Mouse (Mus musculus) embryo, embryonic 11.5 days (tissue): ENCODE measurements around the gene Eepd1.
"Not testable (repeated sequence)": the region's sequence is repeated elsewhere in the genome, so short reads cannot be mapped to it uniquely, and the experiment has no call there.

Source experiments
- DNase-seq: peaks from one replicate; pipeline ENCODE4 v3.0.0-alpha.2; 2012; ENCODE audit warnings: low read depth, low spot score

Gene Eepd1

GRCm38 (mm10) chr9:25481344-25482095 is at the start of gene Eepd1:
Gene Eepd1, plus strand, starts transcription at chr9:25481547.
- peak; percentile 89 for DNase-seq

- DNase-seq, result no peak
Measured at GRCm38 (mm10) chr9:25438836-25439235, 42.5 kb upstream of the Eepd1 start.

GRCm38 (mm10) chr9:25440046-25440445 is 41.3 kb upstream of the Eepd1 start:
- DNase-seq, result not testable (repeated sequence)

GRCm38 (mm10) chr9:25442041-25442440 is 39.3 kb upstream of the Eepd1 start:
- no peak for DNase-seq

GRCm38 (mm10) chr9:25443029-25443428 is 38.3 kb upstream of the Eepd1 start:
- no peak for DNase-seq

- no peak for DNase-seq
Measured at GRCm38 (mm10) chr9:25443546-25443945, 37.8 kb upstream of the Eepd1 start.

GRCm38 (mm10) chr9:25450394-25450793 is 31.0 kb upstream of the Eepd1 start:
- no peak for DNase-seq

GRCm38 (mm10) chr9:25455027-25455426 is 26.3 kb upstream of the Eepd1 start:
- DNase-seq, result no peak

- DNase-seq, result no peak
Measured at GRCm38 (mm10) chr9:25460835-25461555, 20.4 kb upstream of the Eepd1 start.

GRCm38 (mm10) chr9:25464305-25464704 is 17.0 kb upstream of the Eepd1 start:
- no peak for DNase-seq

GRCm38 (mm10) chr9:25479392-25480020 is 1.8 kb upstream of the Eepd1 start:
- DNase-seq, result no peak

- no peak for DNase-seq
Measured at GRCm38 (mm10) chr9:25480676-25481075, 671 bp upstream of the Eepd1 start.

- no peak for DNase-seq
Measured at GRCm38 (mm10) chr9:25482322-25482998, 1.1 kb downstream of the Eepd1 start.

- DNase-seq, result no peak
Measured at GRCm38 (mm10) chr9:25482999-25483347, 1.6 kb downstream of the Eepd1 start.

GRCm38 (mm10) chr9:25483931-25484618 is 2.7 kb downstream of the Eepd1 start:
- no peak for DNase-seq

GRCm38 (mm10) chr9:25484619-25484986 is 3.3 kb downstream of the Eepd1 start:
- no peak for DNase-seq

- DNase-seq, result no peak
Measured at GRCm38 (mm10) chr9:25485006-25485405, 3.7 kb downstream of the Eepd1 start.

- no peak for DNase-seq
Measured at GRCm38 (mm10) chr9:25485406-25485805, 4.1 kb downstream of the Eepd1 start.

- DNase-seq, result no peak
Measured at GRCm38 (mm10) chr9:25486246-25486807, 5.0 kb downstream of the Eepd1 start.

- no peak for DNase-seq
Measured at GRCm38 (mm10) chr9:25487446-25488110, 6.2 kb downstream of the Eepd1 start.

- no peak for DNase-seq
Measured at GRCm38 (mm10) chr9:25488581-25488980, 7.2 kb downstream of the Eepd1 start.
